Mouse (Mus musculus) kidney, adult 2 months (tissue): ENCODE results near the gene Odc1. TPM values are rescaled to one million over a fixed set of nuclear protein-coding genes. Genes with fewer than 3 reads are reported as not detected.
A peak's percentile ranks its signal among the peaks of the same experiment; 100 is the strongest.
"Not testable (repeated sequence)": the region's sequence is repeated elsewhere in the genome, so short reads cannot be mapped to it uniquely, and the experiment has no call there.

Source experiments
- DNase-seq: peaks from one replicate; pipeline ENCODE4 v3.0.0; 2021
- H3K27ac ChIP-seq: fragments of 200-500 bp; 2 replicates; pipeline ENCODE4 v1.5.1; 2012; ENCODE audit warnings: low read depth, low read length, control low read depth, inconsistent platforms; ENCODE audit not compliant: insufficient read depth
- H3K27me3 ChIP-seq: fragments of 200-500 bp; replicated peaks from 2 replicates; pipeline ENCODE4 v1.6.1; 2012; ENCODE audit warnings: mild to moderate bottlenecking, moderate library complexity, low read length, inconsistent platforms; ENCODE audit not compliant: control insufficient read depth, insufficient read depth
- H3K36me3 ChIP-seq: fragments of 200-500 bp; 2 replicates; pipeline ENCODE4 v1.6.1; 2012; ENCODE audit warnings: mild to moderate bottlenecking, moderate library complexity, low read length, inconsistent platforms; ENCODE audit not compliant: control insufficient read depth, insufficient read depth
- H3K4me1 ChIP-seq: fragments of 200-500 bp; 2 replicates; pipeline ENCODE4 v1.6.1; 2011; ENCODE audit warnings: low read length; ENCODE audit not compliant: control insufficient read depth, insufficient read depth
- H3K4me3 ChIP-seq: fragments of 200-500 bp; 2 replicates; pipeline ENCODE4 v1.5.1; 2011; ENCODE audit warnings: mild to moderate bottlenecking, low read depth, low read length, control low read depth; ENCODE audit not compliant: insufficient read depth
- CTCF ChIP-seq: fragments of 200-500 bp; conservative IDR thresholded peaks from 2 replicates; pipeline ENCODE4 v1.5.1; 2011; ENCODE audit warnings: low read depth, mild to moderate bottlenecking, control low read depth, low read length, moderate library complexity, mixed read lengths; ENCODE audit not compliant: insufficient read depth, insufficient read length
- POLR2A ChIP-seq: fragments of 200-500 bp; IDR thresholded peaks from one replicate; pipeline ENCODE4 v1.6.1; 2011; ENCODE audit warnings: low read depth, low read length, control low read depth
- WGBS: fragments of 180-500 bp; shearing (Covaris S2); methylation state at CpG from one replicate; pipeline ENCODE4 v1.1.7; 2018; 5-methylcytosine and 5-hydroxymethylcytosine counted together
- polyA plus RNA-seq: library from polyadenylated mRNA; depleted of rRNA; stranded (reverse); fragments of >200 nt; gene quantifications from 2 replicates; pipeline ENCODE4 v1.2.3, GENCODE M21; 2012

Gene Odc1
- polyA plus RNA-seq, 1 experiment, result 427 TPM

- no peak for TF ChIP-seq POLR2A
- TF ChIP-seq CTCF, result no peak
- no peak overlapping the region for H3K4me3 ChIP-seq
- no peaks in the 10 kb centered on the region for H3K4me1 ChIP-seq
- no peaks in the 10 kb centered on the region for H3K36me3 ChIP-seq
- WGBS, result 89% methylated on average over 3 of the region's 3 CpGs
- no peak for DNase-seq
- no peak overlapping the region for H3K27ac ChIP-seq
- no peaks in the 10 kb centered on the region for H3K27me3 ChIP-seq
These were observed 6.5 kb upstream of the Odc1 start for GRCm38 (mm10) chr12:17538087-17538486.

DNA sequence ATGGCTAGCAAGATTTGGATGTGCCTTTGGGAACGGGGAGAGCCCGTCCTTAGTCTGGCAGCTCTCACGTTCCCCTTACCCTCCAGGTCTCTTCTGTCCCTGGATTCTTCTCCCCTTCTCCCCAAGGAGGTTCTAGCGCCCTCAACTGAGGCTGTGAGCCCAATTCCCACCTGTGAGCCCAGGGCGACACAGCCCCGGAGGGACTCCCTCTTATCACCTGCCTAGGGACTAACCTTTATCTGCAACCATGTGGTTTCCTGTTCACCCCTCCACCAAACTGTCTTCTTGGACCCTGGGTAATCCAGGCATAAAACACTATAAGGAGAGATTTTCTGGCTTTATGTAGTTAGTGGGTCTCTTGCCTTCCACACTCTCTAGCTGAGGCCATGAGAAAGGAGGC is 5.6 kb upstream of the Odc1 start:
- WGBS, result 81% methylated on average over 6 of the region's 6 CpGs

GRCm38 (mm10) chr12:17540040-17540552 is 4.5 kb upstream of the Odc1 start:
- WGBS, result 87% methylated on average over 6 of the region's 6 CpGs
- Histone ChIP-seq H3K27ac (no peak overlapping the region), H3K27me3 (no peaks in the 10 kb centered on the region), H3K4me1 (peaks cover 3% of the 10 kb centered on the region; the same call in 1 of the 2 replicates), H3K36me3 (no peaks in the 10 kb centered on the region), H3K4me3 (no peak overlapping the region)
- DNase-seq, result no peak
- no peak for TF ChIP-seq POLR2A
- TF ChIP-seq CTCF, result no peak

More for the DNA sequence above, 5.6 kb upstream of the Odc1 start:
- no peak overlapping the region for H3K4me3 ChIP-seq
- DNase-seq, result no peak
- H3K4me1 ChIP-seq, result peaks cover 2% of the 10 kb centered on the region; the same call in 1 of the 2 replicates
- H3K27ac ChIP-seq, result no peak overlapping the region
- H3K36me3 ChIP-seq, result no peaks in the 10 kb centered on the region
- TF ChIP-seq POLR2A (no peak), CTCF (no peak)
- H3K27me3 ChIP-seq, result no peaks in the 10 kb centered on the region

- H3K27me3 ChIP-seq, result no peaks in the 10 kb centered on the region
- under 1% methylated on average over 37 of the region's 40 CpGs for WGBS
- peaks cover 3% of the 10 kb centered on the region; the same call in 1 of the 2 replicates for H3K4me1 ChIP-seq
- TF ChIP-seq CTCF (no peak), POLR2A (no peak)
- peak overlapping the region; percentile 97 for H3K4me3 ChIP-seq
- peak overlapping the region; percentile 90 for H3K27ac ChIP-seq
- H3K36me3 ChIP-seq, result 0 out of 2 replicates have a peak, but pooled peaks cover 1% of the 10 kb centered on the region
- no peak for DNase-seq
These were observed 545 bp downstream of the Odc1 start for GRCm38 (mm10) chr12:17545107-17545571.

GRCm38 (mm10) chr12:17545884-17546283 is 1.3 kb downstream of the Odc1 start:
- peak; percentile 59 for DNase-seq
- peak overlapping the region; percentile 97 for H3K4me3 ChIP-seq
- H3K27me3 ChIP-seq, result no peaks in the 10 kb centered on the region
- TF ChIP-seq POLR2A, result no peak
- TF ChIP-seq CTCF, result no peak
- H3K36me3 ChIP-seq, result 0 out of 2 replicates have a peak, but pooled peaks cover 1% of the 10 kb centered on the region
- 7% methylated on average over 8 of the region's 8 CpGs for WGBS
- H3K27ac ChIP-seq, result 0 out of 2 replicates have a peak overlapping the region, but pooled peaks have one; percentile 43
- H3K4me1 ChIP-seq, result peaks cover 3% of the 10 kb centered on the region; the same call in 1 of the 2 replicates

- H3K27ac ChIP-seq, H3K27me3 ChIP-seq, H3K36me3 ChIP-seq, H3K4me1 ChIP-seq, DNase-seq: not testable (repeated sequence)
- 88% methylated on average over 9 of the region's 9 CpGs for WGBS
- H3K4me3 ChIP-seq, result peak overlapping the region; percentile 17; the same call in 1 of the 2 replicates
These were observed 3.0 kb downstream of the Odc1 start for GRCm38 (mm10) chr12:17547552-17547951.

DNA sequence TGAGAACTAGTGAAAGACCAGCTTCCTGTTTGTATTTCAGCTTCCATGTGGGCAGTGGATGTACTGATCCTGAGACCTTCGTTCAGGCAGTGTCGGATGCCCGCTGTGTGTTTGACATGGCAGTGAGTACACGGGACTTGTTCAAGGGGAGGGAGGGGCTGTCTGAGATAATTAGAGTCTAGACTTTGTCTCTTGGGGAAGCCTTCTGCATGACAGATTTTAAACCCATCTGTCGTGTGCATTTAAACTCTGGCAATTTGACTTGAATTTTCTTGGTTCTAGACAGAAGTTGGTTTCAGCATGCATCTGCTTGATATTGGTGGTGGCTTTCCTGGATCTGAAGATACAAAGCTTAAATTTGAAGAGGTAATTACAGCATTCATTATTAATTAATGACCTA is 3.9 kb downstream of the Odc1 start:
- no peak for DNase-seq
- H3K4me1 ChIP-seq, result peaks cover 3% of the 10 kb centered on the region; the same call in 1 of the 2 replicates
- TF ChIP-seq POLR2A, result no peak
- no peak for TF ChIP-seq CTCF
- H3K27ac ChIP-seq, result no peak overlapping the region
- H3K36me3 ChIP-seq, result 0 out of 2 replicates have a peak, but pooled peaks cover 1% of the 10 kb centered on the region
- 44% methylated on average over 5 of the region's 5 CpGs for WGBS
- H3K27me3 ChIP-seq, result no peaks in the 10 kb centered on the region
- no peak overlapping the region for H3K4me3 ChIP-seq

GRCm38 (mm10) chr12:17549421-17549820 is 4.8 kb downstream of the Odc1 start:
- H3K4me1 ChIP-seq, H3K27me3 ChIP-seq, DNase-seq, H3K4me3 ChIP-seq, H3K27ac ChIP-seq, H3K36me3 ChIP-seq: not testable (repeated sequence)
- 72% methylated on average over 5 of the region's 5 CpGs for WGBS
